Comparison of ENCODE assay signal across 8 mouse cellular contexts in the genomic region with DNA sequence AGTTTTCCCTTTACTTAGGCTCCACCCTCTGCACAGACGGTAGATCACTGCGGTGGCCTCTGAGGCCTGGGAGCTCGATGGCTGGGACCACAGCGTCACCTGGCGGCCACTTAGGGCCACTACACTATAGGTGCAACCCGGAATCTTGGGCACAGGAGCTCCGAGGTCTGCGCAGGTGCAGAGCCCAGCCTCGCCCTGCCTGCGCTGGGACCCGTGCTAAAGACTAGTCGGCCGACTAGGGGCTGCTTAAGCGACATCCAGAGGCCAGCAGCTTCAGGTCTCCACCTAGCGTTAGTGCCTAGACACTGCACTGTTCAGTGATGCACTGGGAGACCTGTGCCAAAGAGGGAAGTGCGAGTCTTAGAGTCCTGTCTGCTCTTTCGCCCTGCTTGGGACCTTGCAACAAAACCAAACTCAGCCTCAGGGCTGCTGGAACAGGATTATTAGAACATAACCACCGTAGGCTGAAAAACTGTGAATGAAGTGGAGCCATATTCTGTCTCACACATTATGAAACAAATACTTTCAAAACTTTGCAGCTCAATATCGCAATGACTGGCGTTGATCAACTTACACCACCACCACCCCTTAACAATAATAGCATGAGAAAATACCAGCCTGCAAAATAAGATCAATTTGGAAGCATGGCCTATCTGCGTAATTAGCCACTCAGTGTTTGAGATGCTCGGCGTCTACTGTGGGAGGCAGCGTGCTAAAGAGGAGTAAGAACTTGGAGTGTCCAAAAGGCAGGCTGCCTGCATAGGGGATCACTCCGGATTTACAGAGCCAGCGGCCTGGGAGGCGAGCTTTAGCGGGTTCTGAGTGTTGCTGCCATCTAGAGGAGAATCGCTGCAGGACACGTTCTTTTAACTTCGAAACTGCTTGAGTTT. TPM values are rescaled to one million over a fixed set of nuclear protein-coding genes. Genes with fewer than 3 reads are reported as not detected.
DNase-seq lines count a peak whose midpoint lies in the region; ATAC-seq lines count a peak whose summit lies in the region.

No protein-coding gene starts in this region.

- WGBS in heart, embryonic 14.5 days, result 21% methylated on average over 31 of the region's 31 CpGs
- 15% methylated on average over 31 of the region's 31 CpGs for WGBS in liver, embryonic 13.5 days (ENCODE audit: insufficient replicate concordance)
- whole genome bisulfite sequencing in stomach, embryonic 15.5 days, result 16% methylated on average over 31 of the region's 31 CpGs

- no peaks in the 10 kb centered on the region for H3K36me3 ChIP-seq in heart, embryonic 14.5 days (ENCODE audit: control insufficient read depth, insufficient read depth, low read length)
- H3K36me3 ChIP-seq in liver, embryonic 13.5 days, result no peaks in the 10 kb centered on the region
- H3K36me3 ChIP-seq in stomach, embryonic 15.5 days, result no peaks in the 10 kb centered on the region

- H3K27me3 ChIP-seq in heart, embryonic 14.5 days (ENCODE audit: control insufficient read depth, insufficient read depth, low read length), result no peaks in the 10 kb centered on the region
- H3K27me3 ChIP-seq in liver, embryonic 13.5 days, result no peaks in the 10 kb centered on the region
- H3K27me3 ChIP-seq in stomach, embryonic 15.5 days (replicated peaks), result no peaks in the 10 kb centered on the region

- no peaks in the 10 kb centered on the region for H3K4me1 ChIP-seq in brown adipose tissue, adult 24 weeks (ENCODE audit: control insufficient read depth, insufficient read depth, insufficient read length, low read length)
- peaks cover 0 to 2% of the 10 kb centered on the region in 2 experiments; a peak in 2 of 4 replicates for H3K4me1 ChIP-seq in heart, embryonic 14.5 days (ENCODE audit: control insufficient read depth in 2 of 2, insufficient read depth in 2 of 2, low read length in 2 of 2)
- H3K4me1 ChIP-seq in liver, embryonic 13.5 days (replicated peaks), result peaks cover 15% of the 10 kb centered on the region
- H3K4me1 ChIP-seq in stomach, embryonic 15.5 days, result 0 out of 2 replicates have a peak, but pooled peaks cover 4% of the 10 kb centered on the region

- peak overlapping the region; percentile 34 for H3K4me3 ChIP-seq in brown adipose tissue, adult 24 weeks (ENCODE audit: insufficient read depth, low read depth, low read length)
- H3K4me3 ChIP-seq in heart, embryonic 14.5 days (ENCODE audit: control insufficient read depth in 1 of 2, insufficient read depth in 1 of 2, low read depth in 1 of 2, low read length in 2 of 2), result peak overlapping the region; percentile 5 to 26; a peak in 3 of 4 replicates
- H3K4me3 ChIP-seq in liver, embryonic 13.5 days (replicated peaks), result peak overlapping the region; percentile 42
- H3K4me3 ChIP-seq in stomach, embryonic 15.5 days (replicated peaks), result peak overlapping the region; percentile 22

- H3K9me3 ChIP-seq in heart, embryonic 14.5 days (ENCODE audit: control insufficient read depth, low read length), result no peaks in the 10 kb centered on the region
- no peaks in the 10 kb centered on the region for H3K9me3 ChIP-seq in liver, embryonic 13.5 days (replicated peaks)
- no peaks in the 10 kb centered on the region for H3K9me3 ChIP-seq in stomach, embryonic 15.5 days

- no peak overlapping the region for H3K9ac ChIP-seq in heart, embryonic 14.5 days (ENCODE audit: low read length)
- peak overlapping the region; percentile 34; the same call in 1 of the 2 replicates for H3K9ac ChIP-seq in liver, embryonic 13.5 days
- H3K9ac ChIP-seq in stomach, embryonic 15.5 days, result no peak overlapping the region

- ATAC-seq in heart, embryonic 14.5 days (ENCODE audit: insufficient number of reproducible peaks, insufficient read depth, low FRiP score, low read depth), result peak; percentile 88
- ATAC-seq in liver, embryonic 13.5 days (ENCODE audit: low read depth), result peak; percentile 95
- peak; percentile 97 for ATAC-seq in stomach, embryonic 15.5 days (ENCODE audit: insufficient read depth, low FRiP score, low read depth)

- H3K27ac ChIP-seq in brown adipose tissue, adult 24 weeks (replicated peaks; ENCODE audit: low read depth, low read length), result no peak overlapping the region
- H3K27ac ChIP-seq in heart, embryonic 14.5 days (replicated peaks in 1 of 2; ENCODE audit: control insufficient read depth in 1 of 2, insufficient read depth in 1 of 2, low read depth in 2 of 2, low read length in 2 of 2), result no peak overlapping the region
- peak overlapping the region; percentile 19; the same call in 1 of the 2 replicates for H3K27ac ChIP-seq in liver, embryonic 13.5 days
- peak overlapping the region; percentile 79 for H3K27ac ChIP-seq in stomach, embryonic 15.5 days

- peak; percentile 96 for DNase-seq in CD4-positive helper T cell, adult 2 months (ENCODE audit: low read depth, low spot score)
- DNase-seq in fibroblast of lung, adult 2 months (ENCODE audit: low read depth), result peak; percentile 71
- DNase-seq in kidney, postnatal 14 days, result peak; percentile 92
- peak; percentile 64 for DNase-seq in liver, embryonic 13.5 days
- peak; percentile 83 for DNase-seq in neural tube, embryonic 10.5 days (ENCODE audit: extremely low spot score, low spot score)

- peak overlapping the region; percentile 45 for H3K4me2 ChIP-seq in heart, embryonic 14.5 days (ENCODE audit: low read length)
- H3K4me2 ChIP-seq in liver, embryonic 13.5 days, result peak overlapping the region; percentile 67
- peak overlapping the region; percentile 51 for H3K4me2 ChIP-seq in stomach, embryonic 15.5 days

RNA-seq across cellular contexts. Expression of a gene that starts 19.8 kb away (rescaled TPM):
- 0.25 and 0.48 TPM in 2 replicates for polyA plus RNA-seq in brown adipose tissue, adult 24 weeks (2012; ENCODE audit: insufficient read depth, insufficient read length, missing spikeins)
- polyA plus RNA-seq in heart, embryonic 14.5 days (2014; fragmentation: Nextera tagmentation; extraction: Ambion mirVana), result 32.0 and 32.2 TPM in 2 replicates
- 82.1 and 98.7 TPM in 2 replicates for polyA plus RNA-seq in liver, embryonic 13.5 days (2015; fragmentation: Nextera tagmentation; extraction: Ambion mirVana)
- polyA plus RNA-seq in stomach, embryonic 15.5 days (2015; fragmentation: Nextera tagmentation; extraction: Ambion mirVana), result 47.5 and 49.7 TPM in 2 replicates

Comparison
In these comparisons a context has a peak if more than half of its experiments do, and no peak if none do; other contexts are left out.
1. H3K27ac ChIP-seq: peak in liver, embryonic 13.5 days (single experiment) and stomach, embryonic 15.5 days (single experiment); none in brown adipose tissue, adult 24 weeks (single experiment) and heart, embryonic 14.5 days (0 of 2).
2. RNA of a gene that starts 19.8 kb away (polyA plus RNA-seq): 82.1 to 98.7 TPM in liver, embryonic 13.5 days, 47.5 to 49.7 TPM in stomach, embryonic 15.5 days and 32.0 to 32.2 TPM in heart, embryonic 14.5 days; 0.25 to 0.48 TPM in brown adipose tissue, adult 24 weeks; every median in the first group is over 10 times any median in the second.
3. Peak in every context shown above with its lines, with median percentiles within 50 percentile points of each other: DNase-seq, H3K4me3 ChIP-seq, ATAC-seq and H3K4me2 ChIP-seq.